Mouse (Mus musculus) urinary bladder, postnatal 36 days (tissue): ENCODE measurements at regions not wholly inside any gene's neighbourhood (a gene's known extent, or its start where the extent isn't known, plus 50 kb on each side); places are given as distances from the start of the nearest gene placed in this dataset.

Source experiments
- DNase-seq, 2 experiments: peaks; one replicate each; pipeline ENCODE4 v3.0.0; 2022; ENCODE audit warnings: low spot score in 2 of 2, mixed read lengths in 1 of 2

- DNase-seq: no peak
Measured at GRCm38 (mm10) chr12:13094111-13094851, 152.6 kb upstream of the Mycn start.

- DNase-seq: no peak
Measured at GRCm38 (mm10) chr12:13085951-13086350, 144.2 kb upstream of the Mycn start.

GRCm38 (mm10) chr12:13085484-13085883 lies 143.8 kb upstream of the Mycn start:
- DNase-seq: no peak

GRCm38 (mm10) chr12:13083337-13084054 lies 141.8 kb upstream of the Mycn start:
- no peak for DNase-seq

GRCm38 (mm10) chr12:13080791-13081190 lies 139.1 kb upstream of the Mycn start:
- no peak for DNase-seq

- no peak for DNase-seq
Measured at GRCm38 (mm10) chr12:13079832-13080231, 138.1 kb upstream of the Mycn start.

- no peak for DNase-seq
Measured at GRCm38 (mm10) chr12:13077689-13078088, 136.0 kb upstream of the Mycn start.

GRCm38 (mm10) chr12:13076699-13077287 lies 135.1 kb upstream of the Mycn start:
- DNase-seq: no peak

GRCm38 (mm10) chr12:13073126-13073886 lies 131.6 kb upstream of the Mycn start:
- DNase-seq: no peak

GRCm38 (mm10) chr12:13067295-13067694 lies 125.6 kb upstream of the Mycn start:
- DNase-seq: no peak

GRCm38 (mm10) chr12:13066604-13067181 lies 125.0 kb upstream of the Mycn start:
- DNase-seq: no peak

- DNase-seq: no peak
Measured at GRCm38 (mm10) chr12:13059473-13059872, 117.8 kb upstream of the Mycn start.

- no peak for DNase-seq
Measured at GRCm38 (mm10) chr12:13056246-13056645, 114.5 kb upstream of the Mycn start.

GRCm38 (mm10) chr12:13054611-13055010 lies 112.9 kb upstream of the Mycn start:
- DNase-seq: no peak

GRCm38 (mm10) chr12:13053746-13054145 lies 112.0 kb upstream of the Mycn start:
- DNase-seq: no peak

GRCm38 (mm10) chr12:13052845-13053623 lies 111.3 kb upstream of the Mycn start:
- no peak for DNase-seq

- DNase-seq: no peak
Measured at GRCm38 (mm10) chr12:13052164-13052563, 110.5 kb upstream of the Mycn start.

GRCm38 (mm10) chr12:13049659-13050058 lies 107.9 kb upstream of the Mycn start:
- DNase-seq: no peak

GRCm38 (mm10) chr12:13048168-13048727 lies 106.5 kb upstream of the Mycn start:
- no peak for DNase-seq

GRCm38 (mm10) chr12:13042934-13043333 lies 101.2 kb upstream of the Mycn start:
- DNase-seq: no peak
